In genomic region chr7:24379934-24380333, GRCm38 (mm10) we compare ENCODE assay signal across 12 mouse cellular contexts. TPM values are rescaled to one million over a fixed set of nuclear protein-coding genes. Genes with fewer than 3 reads are reported as not detected.
DNase-seq lines count a peak whose midpoint lies in the region; ATAC-seq lines count a peak whose summit lies in the region.
"Had no signal": no experiment of that assay in that cellular context is flagged by ENCODE, and none has a peak within 500 bp of the region (broad histone marks: within the 10 kb centered on the region; RNA-seq: fewer than 3 reads in every experiment).

No protein-coding gene starts in this region.

- peaks cover 28% of the 10 kb centered on the region for H3K4me1 ChIP-seq in hindbrain, embryonic 10.5 days (replicated peaks)
- H3K4me1 ChIP-seq in hindbrain, embryonic 11.5 days (replicated peaks; ENCODE audit: control insufficient read depth, insufficient read depth, low read length) = 0 out of 2 replicates have a peak, but pooled peaks cover 4% of the 10 kb centered on the region
- H3K4me1 ChIP-seq in embryonic facial prominence, embryonic 10.5 days = peaks cover 33% of the 10 kb centered on the region
- H3K4me1 ChIP-seq in liver, embryonic 12.5 days = peaks cover 99% of the 10 kb centered on the region

- no peak overlapping the region for H3K9ac ChIP-seq in hindbrain, embryonic 11.5 days (ENCODE audit: low read depth, low read length)
- peak overlapping the region; percentile 64 for H3K9ac ChIP-seq in liver, embryonic 12.5 days
- H3K9ac ChIP-seq: stomach, embryonic 15.5 days had no signal

- WGBS in hindbrain, embryonic 10.5 days = 56% methylated on average over 7 of the region's 7 CpGs
- WGBS in hindbrain, embryonic 11.5 days = 52% methylated on average over 7 of the region's 7 CpGs
- WGBS in embryonic facial prominence, embryonic 10.5 days = 33% methylated on average over 7 of the region's 7 CpGs
- WGBS in liver, embryonic 12.5 days (ENCODE audit: insufficient replicate concordance) = 59% methylated on average over 7 of the region's 7 CpGs

- peaks cover 32% of the 10 kb centered on the region for H3K27me3 ChIP-seq in hindbrain, embryonic 10.5 days (ENCODE audit: insufficient read depth, poor library complexity, severe bottlenecking)
- H3K27me3 ChIP-seq in hindbrain, embryonic 11.5 days (ENCODE audit: control insufficient read depth, insufficient read depth, low read length) = 0 out of 2 replicates have a peak, but pooled peaks cover 3% of the 10 kb centered on the region
- peaks cover 41% of the 10 kb centered on the region for H3K27me3 ChIP-seq in embryonic facial prominence, embryonic 10.5 days (replicated peaks; ENCODE audit: low read depth, poor library complexity, severe bottlenecking)
- H3K27me3 ChIP-seq in liver, embryonic 12.5 days (replicated peaks) = 0 out of 2 replicates have a peak, but pooled peaks cover 4% of the 10 kb centered on the region
- H3K27me3 ChIP-seq: stomach, embryonic 15.5 days had no signal

- no peaks in the 10 kb centered on the region for H3K36me3 ChIP-seq in hindbrain, embryonic 10.5 days
- no peaks in the 10 kb centered on the region for H3K36me3 ChIP-seq in hindbrain, embryonic 11.5 days (ENCODE audit: control insufficient read depth, insufficient read depth, low read length)
- no peaks in the 10 kb centered on the region for H3K36me3 ChIP-seq in embryonic facial prominence, embryonic 10.5 days (replicated peaks)
- peaks cover 96% of the 10 kb centered on the region for H3K36me3 ChIP-seq in liver, embryonic 12.5 days
- H3K36me3 ChIP-seq: stomach, embryonic 15.5 days had no signal

- 0 out of 2 replicates have a peak overlapping the region, but pooled peaks have one; percentile 45 for H3K27ac ChIP-seq in hindbrain, embryonic 10.5 days
- H3K27ac ChIP-seq in hindbrain, embryonic 11.5 days (ENCODE audit: low read depth, low read length) = no peak overlapping the region
- peak overlapping the region; percentile 80 for H3K27ac ChIP-seq in embryonic facial prominence, embryonic 10.5 days (replicated peaks)
- H3K27ac ChIP-seq in liver, embryonic 12.5 days = peak overlapping the region; percentile 100
- H3K27ac ChIP-seq: stomach, embryonic 15.5 days had no signal

- H3K4me3 ChIP-seq in hindbrain, embryonic 10.5 days = no peak overlapping the region
- no peak overlapping the region for H3K4me3 ChIP-seq in hindbrain, embryonic 11.5 days (ENCODE audit: low read depth, low read length)
- 0 out of 2 replicates have a peak overlapping the region, but pooled peaks have one; percentile 8 for H3K4me3 ChIP-seq in embryonic facial prominence, embryonic 10.5 days
- H3K4me3 ChIP-seq in liver, embryonic 12.5 days = no peak overlapping the region
- H3K4me3 ChIP-seq: stomach, embryonic 15.5 days had no signal

- ATAC-seq in hindbrain, embryonic 11.5 days (ENCODE audit: low FRiP score) = no peak
- no peak for ATAC-seq in liver, embryonic 12.5 days

- DNase-seq in hindbrain, embryonic 10.5 days (ENCODE audit: low spot score) = peak; percentile 29
- no peak for DNase-seq in hindbrain, embryonic 11.5 days (ENCODE audit: low spot score)
- DNase-seq in embryonic facial prominence, embryonic 10.5 days (ENCODE audit: low spot score) = peak; percentile 63
- peak; percentile 84 for DNase-seq in thymus, postnatal 0 days (ENCODE audit: low spot score)
- DNase-seq in cerebellum, adult 11 months = no peak
- no peak for DNase-seq in cerebellum, adult 9-10 months
- DNase-seq in right cerebral cortex, adult 2 months (ENCODE audit: low spot score in 2 of 2) = no peak

- no peak overlapping the region for H3K4me2 ChIP-seq in hindbrain, embryonic 11.5 days (replicated peaks; ENCODE audit: low read depth, low read length)
- peak overlapping the region; percentile 96 for H3K4me2 ChIP-seq in liver, embryonic 12.5 days
- H3K4me2 ChIP-seq: stomach, embryonic 15.5 days had no signal

- H3K9me3 ChIP-seq in hindbrain, embryonic 10.5 days = 0 out of 2 replicates have a peak, but pooled peaks cover 3% of the 10 kb centered on the region
- no peaks in the 10 kb centered on the region for H3K9me3 ChIP-seq in hindbrain, embryonic 11.5 days (ENCODE audit: control insufficient read depth, low read length)
- no peaks in the 10 kb centered on the region for H3K9me3 ChIP-seq in embryonic facial prominence, embryonic 10.5 days
- no peaks in the 10 kb centered on the region for H3K9me3 ChIP-seq in liver, embryonic 12.5 days (replicated peaks)
- H3K9me3 ChIP-seq: stomach, embryonic 15.5 days had no signal

RNA-seq across cellular contexts. Expression of gene Kcnn4, which starts 9.9 kb away (rescaled TPM):
- polyA plus RNA-seq in hindbrain, embryonic 10.5 days (2016; fragmentation: Nextera tagmentation; extraction: Ambion mirVana) = 3.9 and 4.2 TPM in 2 replicates
- polyA plus RNA-seq in hindbrain, embryonic 11.5 days (2014; fragmentation: Nextera tagmentation; extraction: Ambion mirVana) = 2.4 and 3.5 TPM in 2 replicates
- 3.0 and 3.5 TPM in 2 replicates for polyA plus RNA-seq in embryonic facial prominence, embryonic 10.5 days (2016; fragmentation: Nextera tagmentation; extraction: Ambion mirVana)
- 159 and 161 TPM in 2 replicates for polyA plus RNA-seq in liver, embryonic 12.5 days (2016; fragmentation: Nextera tagmentation; extraction: Ambion mirVana)
- 105 and 120 TPM in 2 replicates for polyA plus RNA-seq in thymus, postnatal 0 days (2015; fragmentation: Nextera tagmentation; extraction: Ambion mirVana)

RNA-seq across cellular contexts. Expression of gene Smg9, which starts 19.5 kb away (rescaled TPM):
- polyA plus RNA-seq in hindbrain, embryonic 10.5 days (2016; fragmentation: Nextera tagmentation; extraction: Ambion mirVana) = 27.4 and 32.7 TPM in 2 replicates
- polyA plus RNA-seq in hindbrain, embryonic 11.5 days (2014; fragmentation: Nextera tagmentation; extraction: Ambion mirVana) = 18.4 and 21.3 TPM in 2 replicates
- polyA plus RNA-seq in embryonic facial prominence, embryonic 10.5 days (2016; fragmentation: Nextera tagmentation; extraction: Ambion mirVana) = 25.8 and 26.3 TPM in 2 replicates
- 22.9 and 23.5 TPM in 2 replicates for polyA plus RNA-seq in liver, embryonic 12.5 days (2016; fragmentation: Nextera tagmentation; extraction: Ambion mirVana)
- polyA plus RNA-seq in thymus, postnatal 0 days (2015; fragmentation: Nextera tagmentation; extraction: Ambion mirVana) = 30.2 and 33.3 TPM in 2 replicates

RNA-seq across cellular contexts. Expression of gene Lypd5, which starts 30.9 kb away (rescaled TPM):
- polyA plus RNA-seq in hindbrain, embryonic 10.5 days (2016; fragmentation: Nextera tagmentation; extraction: Ambion mirVana) = not detected in 2 replicates
- not detected in 2 replicates for polyA plus RNA-seq in hindbrain, embryonic 11.5 days (2014; fragmentation: Nextera tagmentation; extraction: Ambion mirVana)
- not detected in 2 replicates for polyA plus RNA-seq in embryonic facial prominence, embryonic 10.5 days (2016; fragmentation: Nextera tagmentation; extraction: Ambion mirVana)
- not detected in 2 replicates for polyA plus RNA-seq in liver, embryonic 12.5 days (2016; fragmentation: Nextera tagmentation; extraction: Ambion mirVana)
- polyA plus RNA-seq in thymus, postnatal 0 days (2015; fragmentation: Nextera tagmentation; extraction: Ambion mirVana) = 0.05 TPM in 1 of 2 replicates, not detected in the other
- polyA plus RNA-seq: heart, embryonic 14.5 days; neural tube, embryonic 14.5 days had no signal

RNA-seq across cellular contexts. Expression of gene Tescl, which starts 46.2 kb away (rescaled TPM):
- 0.25 TPM in 1 of 2 replicates, not detected in the other for polyA plus RNA-seq in hindbrain, embryonic 10.5 days (2016; fragmentation: Nextera tagmentation; extraction: Ambion mirVana)
- not detected in 2 replicates for polyA plus RNA-seq in hindbrain, embryonic 11.5 days (2014; fragmentation: Nextera tagmentation; extraction: Ambion mirVana)
- polyA plus RNA-seq in embryonic facial prominence, embryonic 10.5 days (2016; fragmentation: Nextera tagmentation; extraction: Ambion mirVana) = 0.17 TPM in 1 of 2 replicates, not detected in the other
- polyA plus RNA-seq in liver, embryonic 12.5 days (2016; fragmentation: Nextera tagmentation; extraction: Ambion mirVana) = not detected in 2 replicates
- polyA plus RNA-seq in thymus, postnatal 0 days (2015; fragmentation: Nextera tagmentation; extraction: Ambion mirVana) = not detected in 2 replicates
- polyA plus RNA-seq: heart, embryonic 14.5 days; lung, embryonic 16.5 days; stomach, embryonic 15.5 days had no signal

Comparison
In these comparisons a context has a peak if more than half of its experiments do, and no peak if none do; other contexts are left out.
1. DNase-seq: peak in hindbrain, embryonic 10.5 days (single experiment), embryonic facial prominence, embryonic 10.5 days (single experiment) and thymus, postnatal 0 days (single experiment); none in hindbrain, embryonic 11.5 days (single experiment), cerebellum, adult 11 months (single experiment), cerebellum, adult 9-10 months (single experiment) and right cerebral cortex, adult 2 months (0 of 2).
2. RNA of gene Kcnn4, which starts 9.9 kb away (polyA plus RNA-seq): 159 to 161 TPM in liver, embryonic 12.5 days and 105 to 120 TPM in thymus, postnatal 0 days; 3.9 to 4.2 TPM in hindbrain, embryonic 10.5 days, 3.0 to 3.5 TPM in embryonic facial prominence, embryonic 10.5 days and 2.4 to 3.5 TPM in hindbrain, embryonic 11.5 days; every median in the first group is over 10 times any median in the second.